Mouse (Mus musculus) small intestine, adult 2 months (tissue): Measurements from ENCODE around the gene Timm23.

Experiments used
- CTCF ChIP-seq: fragments of 200-500 bp; IDR thresholded peaks from 2 replicates; pipeline ENCODE4 v1.5.1; 2012; ENCODE audit warnings: low read depth, mild to moderate bottlenecking, control low read depth, inconsistent platforms, low read length, moderate library complexity, mixed read lengths; ENCODE audit not compliant: insufficient replicate concordance, insufficient read length; ENCODE audit errors: extremely low read depth
- POLR2A ChIP-seq: fragments of 200-500 bp; IDR thresholded peaks from 2 replicates; pipeline ENCODE4 v1.6.1; 2012; ENCODE audit warnings: low read depth, mild to moderate bottlenecking, control low read depth, inconsistent platforms, low read length, moderate library complexity

DNA sequence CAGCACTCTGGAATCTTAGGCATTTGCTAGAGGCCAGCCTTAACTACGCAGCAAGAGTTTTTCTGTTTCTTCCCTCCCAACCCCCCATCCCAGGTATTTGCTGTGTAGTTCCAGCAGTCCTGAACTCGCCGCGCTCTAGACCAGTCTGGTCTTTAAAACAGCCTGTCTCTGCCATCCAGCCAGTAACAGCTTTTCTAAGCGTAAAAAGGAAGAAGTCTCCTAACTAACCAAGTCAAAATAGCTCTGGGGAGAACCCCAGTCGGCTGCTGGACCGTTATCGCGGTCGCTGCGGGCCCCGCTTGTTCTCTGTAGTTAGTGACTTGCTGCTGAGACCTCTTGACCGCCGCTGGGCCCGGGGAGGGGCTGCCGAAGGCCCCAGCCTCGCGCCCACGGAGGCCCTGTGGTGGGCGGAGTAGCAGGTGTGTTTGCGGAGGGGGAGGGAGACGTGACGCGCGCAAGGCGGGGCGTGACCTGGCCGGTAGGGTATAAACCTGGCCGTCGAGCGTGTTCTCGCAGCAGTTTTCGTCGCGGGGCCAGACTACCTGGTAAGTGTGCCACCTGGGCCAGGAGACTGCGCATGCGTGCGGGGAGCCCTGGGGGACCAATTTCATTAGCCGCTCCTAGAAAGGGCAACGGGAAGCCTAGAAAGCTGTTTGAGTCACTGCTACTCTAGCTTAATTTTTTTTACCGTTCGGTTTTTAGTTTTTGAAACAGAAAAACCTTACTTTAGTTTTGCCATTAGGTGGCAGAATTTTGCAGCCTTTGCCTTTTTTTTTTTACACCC is 36.2 kb downstream of the Timm23 start:
- TF ChIP-seq POLR2A, result peak; percentile 91
- TF ChIP-seq CTCF, result 0 out of 2 replicates have a peak, but pooled peaks have one; percentile 6
